Mouse (Mus musculus) liver, embryonic 13.5 days (tissue): ENCODE measurements around the gene Anapc13. TPM values are rescaled to one million over a fixed set of nuclear protein-coding genes. Genes with fewer than 3 reads are reported as not detected.
A peak's percentile ranks its signal among the peaks of the same experiment; 100 is the strongest.

Experiments
- ATAC-seq: fragments of 200-750 bp; cut with Nextera tagmentation; 2 replicates; pipeline ENCODE4 v1.8.0; 2017; ENCODE audit warnings: low read depth, mild to moderate bottlenecking, moderate number of reproducible peaks, moderate library complexity
- DNase-seq: peaks from one replicate; pipeline ENCODE4 v3.0.0; 2022
- H3K27ac ChIP-seq: fragments of 300-500 bp; sonication (generic); 2 replicates; pipeline ENCODE4 v1.5.1; 2015; ENCODE audit warnings: moderate library complexity, mild to moderate bottlenecking, inconsistent platforms
- H3K27me3 ChIP-seq: fragments of 300-500 bp; sonication (generic); 2 replicates; pipeline ENCODE4 v1.6.1; 2015; ENCODE audit warnings: mild to moderate bottlenecking, inconsistent platforms
- H3K36me3 ChIP-seq: fragments of 300-500 bp; sonication (generic); 2 replicates; pipeline ENCODE4 v1.6.1; 2015; ENCODE audit warnings: mild to moderate bottlenecking, inconsistent platforms
- H3K4me1 ChIP-seq: fragments of 300-500 bp; sonication (generic); replicated peaks from 2 replicates; pipeline ENCODE4 v1.6.1; 2015; ENCODE audit warnings: inconsistent platforms
- H3K4me2 ChIP-seq: fragments of 300-500 bp; sonication (generic); 2 replicates; pipeline ENCODE4 v1.6.1; 2015; ENCODE audit warnings: inconsistent platforms, mild to moderate bottlenecking, moderate library complexity
- H3K4me3 ChIP-seq: fragments of 300-500 bp; sonication (generic); replicated peaks from 2 replicates; pipeline ENCODE4 v1.5.1; 2015; ENCODE audit warnings: mild to moderate bottlenecking, inconsistent platforms
- H3K9ac ChIP-seq: fragments of 300-500 bp; sonication (generic); 2 replicates; pipeline ENCODE4 v1.6.1; 2015; ENCODE audit warnings: mild to moderate bottlenecking, inconsistent platforms
- H3K9me3 ChIP-seq: fragments of 300-500 bp; sonication (generic); replicated peaks from 2 replicates; pipeline ENCODE4 v1.6.1; 2016; ENCODE audit warnings: inconsistent platforms
- WGBS: fragments of 180-500 bp; shearing (Covaris S2); methylation state at CpG from one replicate; pipeline ENCODE4 v1.1.7; 2015; ENCODE audit not compliant: insufficient replicate concordance; 5-methylcytosine and 5-hydroxymethylcytosine counted together
- polyA plus RNA-seq: library from polyadenylated mRNA; unstranded; fragments of >200 nt; fragmentation: Nextera tagmentation; extraction: Ambion mirVana; gene quantifications from 2 replicates; pipeline ENCODE4 v1.2.1, GENCODE M21; 2015

Anapc13 gene
- polyA plus RNA-seq, 1 experiment from 2014 or later: 101 TPM

GRCm38 (mm10) chr9:102615071-102615470 lies 11.0 kb upstream of the Anapc13 start:
- Histone ChIP-seq H3K4me1 (no peaks in the 10 kb centered on the region), H3K27me3 (no peaks in the 10 kb centered on the region), H3K9me3 (no peaks in the 10 kb centered on the region), H3K4me2 (no peak overlapping the region), H3K9ac (no peak overlapping the region), H3K27ac (no peak overlapping the region), H3K4me3 (no peak overlapping the region), H3K36me3 (peaks cover 31% of the 10 kb centered on the region)
- 68% methylated on average over 3 of the region's 3 CpGs for WGBS
- no peak for ATAC-seq
- no peak for DNase-seq

- H3K27me3 ChIP-seq: no peaks in the 10 kb centered on the region
- no peak overlapping the region for H3K9ac ChIP-seq
- H3K36me3 ChIP-seq: peaks cover 29% of the 10 kb centered on the region
- no peaks in the 10 kb centered on the region for H3K9me3 ChIP-seq
- H3K4me2 ChIP-seq: no peak overlapping the region
- ATAC-seq (no peak), DNase-seq (no peak)
- H3K4me1 ChIP-seq: no peaks in the 10 kb centered on the region
- 67% methylated on average over 9 of the region's 9 CpGs for WGBS
- H3K4me3 ChIP-seq: no peak overlapping the region
- H3K27ac ChIP-seq: no peak overlapping the region
Measured at GRCm38 (mm10) chr9:102616267-102616666, 9.8 kb upstream of the Anapc13 start.

- Histone ChIP-seq H3K4me3 (no peak overlapping the region), H3K9ac (no peak overlapping the region), H3K4me2 (no peak overlapping the region), H3K4me1 (peaks cover 26% of the 10 kb centered on the region), H3K27ac (no peak overlapping the region), H3K9me3 (no peaks in the 10 kb centered on the region), H3K36me3 (peaks cover 4% of the 10 kb centered on the region; the same call in 1 of the 2 replicates), H3K27me3 (no peaks in the 10 kb centered on the region)
- DNase-seq (no peak), ATAC-seq (no peak)
- 56% methylated on average over 5 of the region's 5 CpGs for WGBS
Measured at GRCm38 (mm10) chr9:102621385-102621784, 4.7 kb upstream of the Anapc13 start.

- Histone ChIP-seq H3K4me2 (no peak overlapping the region), H3K4me1 (peaks cover 34% of the 10 kb centered on the region), H3K9me3 (no peaks in the 10 kb centered on the region), H3K4me3 (no peak overlapping the region), H3K36me3 (0 out of 2 replicates have a peak, but pooled peaks cover 4% of the 10 kb centered on the region), H3K27ac (no peak overlapping the region), H3K9ac (no peak overlapping the region), H3K27me3 (no peaks in the 10 kb centered on the region)
- whole genome bisulfite sequencing: 28% methylated on average over 5 of the region's 5 CpGs
- ATAC-seq: no peak
- peak; percentile 35 for DNase-seq
Measured at GRCm38 (mm10) chr9:102622192-102622857, 3.8 kb upstream of the Anapc13 start.

GRCm38 (mm10) chr9:102622876-102623275 lies 3.2 kb upstream of the Anapc13 start:
- Histone ChIP-seq H3K36me3 (0 out of 2 replicates have a peak, but pooled peaks cover 4% of the 10 kb centered on the region), H3K4me2 (no peak overlapping the region), H3K27ac (no peak overlapping the region), H3K27me3 (no peaks in the 10 kb centered on the region), H3K9me3 (no peaks in the 10 kb centered on the region), H3K4me3 (no peak overlapping the region), H3K9ac (no peak overlapping the region), H3K4me1 (peaks cover 39% of the 10 kb centered on the region)
- ATAC-seq (no peak), DNase-seq (no peak)
- WGBS: 65% methylated on average over 6 of the region's 6 CpGs

- DNase-seq (no peak), ATAC-seq (no peak)
- Histone ChIP-seq H3K27ac (no peak overlapping the region), H3K4me2 (no peak overlapping the region), H3K4me1 (peaks cover 46% of the 10 kb centered on the region), H3K4me3 (no peak overlapping the region), H3K36me3 (0 out of 2 replicates have a peak, but pooled peaks cover 4% of the 10 kb centered on the region), H3K9me3 (no peaks in the 10 kb centered on the region), H3K9ac (no peak overlapping the region), H3K27me3 (no peaks in the 10 kb centered on the region)
- 78% methylated on average over 7 of the region's 7 CpGs for WGBS
Measured at GRCm38 (mm10) chr9:102623581-102623980, 2.5 kb upstream of the Anapc13 start.

GRCm38 (mm10) chr9:102625401-102625982 lies 604 bp upstream of the Anapc13 start:
- no peaks in the 10 kb centered on the region for H3K27me3 ChIP-seq
- no peaks in the 10 kb centered on the region for H3K36me3 ChIP-seq
- H3K9ac ChIP-seq: peak overlapping the region; percentile 98
- H3K4me3 ChIP-seq: peak overlapping the region; percentile 94
- DNase-seq (no peak), ATAC-seq (peak; percentile 59)
- no peaks in the 10 kb centered on the region for H3K9me3 ChIP-seq
- under 1% methylated on average over 27 of the region's 27 CpGs for WGBS
- peaks cover 52% of the 10 kb centered on the region for H3K4me1 ChIP-seq
- peak overlapping the region; percentile 92 for H3K27ac ChIP-seq
- peak overlapping the region; percentile 89 for H3K4me2 ChIP-seq

- DNase-seq (no peak), ATAC-seq (no peak)
- Histone ChIP-seq H3K9me3 (no peaks in the 10 kb centered on the region), H3K27ac (peak overlapping the region; percentile 80), H3K27me3 (no peaks in the 10 kb centered on the region), H3K36me3 (no peaks in the 10 kb centered on the region), H3K4me1 (peaks cover 52% of the 10 kb centered on the region), H3K4me2 (peak overlapping the region; percentile 89), H3K9ac (peak overlapping the region; percentile 98), H3K4me3 (peak overlapping the region; percentile 94)
- WGBS: 1% methylated on average over 9 of the region's 9 CpGs
Measured at GRCm38 (mm10) chr9:102626839-102627225, 736 bp downstream of the Anapc13 start.

GRCm38 (mm10) chr9:102627442-102627841 lies 1.3 kb downstream of the Anapc13 start:
- H3K9ac ChIP-seq: peak overlapping the region; percentile 98
- H3K9me3 ChIP-seq: no peaks in the 10 kb centered on the region
- peak overlapping the region; percentile 89 for H3K4me2 ChIP-seq
- DNase-seq: no peak
- H3K4me3 ChIP-seq: peak overlapping the region; percentile 94
- 70% methylated on average over 7 of the region's 7 CpGs for WGBS
- H3K4me1 ChIP-seq: peaks cover 52% of the 10 kb centered on the region
- H3K36me3 ChIP-seq: 0 out of 2 replicates have a peak, but pooled peaks cover 5% of the 10 kb centered on the region
- peak overlapping the region; percentile 80 for H3K27ac ChIP-seq
- no peak for ATAC-seq
- H3K27me3 ChIP-seq: no peaks in the 10 kb centered on the region

GRCm38 (mm10) chr9:102629052-102629451 lies 3.0 kb downstream of the Anapc13 start:
- H3K9ac ChIP-seq: no peak overlapping the region
- no peak for DNase-seq
- no peak overlapping the region for H3K4me2 ChIP-seq
- H3K36me3 ChIP-seq: 0 out of 2 replicates have a peak, but pooled peaks cover 7% of the 10 kb centered on the region
- WGBS: 48% methylated on average over 7 of the region's 7 CpGs
- H3K27me3 ChIP-seq: no peaks in the 10 kb centered on the region
- no peak for ATAC-seq
- peaks cover 39% of the 10 kb centered on the region for H3K4me1 ChIP-seq
- no peak overlapping the region for H3K4me3 ChIP-seq
- no peak overlapping the region for H3K27ac ChIP-seq
- no peaks in the 10 kb centered on the region for H3K9me3 ChIP-seq

- Histone ChIP-seq H3K27ac (no peak overlapping the region), H3K36me3 (0 out of 2 replicates have a peak, but pooled peaks cover 8% of the 10 kb centered on the region), H3K4me1 (peaks cover 25% of the 10 kb centered on the region), H3K4me2 (no peak overlapping the region), H3K9me3 (no peaks in the 10 kb centered on the region), H3K4me3 (no peak overlapping the region), H3K9ac (no peak overlapping the region), H3K27me3 (no peaks in the 10 kb centered on the region)
- WGBS: 33% methylated on average over 2 of the region's 2 CpGs
- no peak for ATAC-seq
- no peak for DNase-seq
Measured at GRCm38 (mm10) chr9:102631589-102632147, 5.6 kb downstream of the Anapc13 start.
